Mouse (Mus musculus) kidney, postnatal 25 days (tissue): Measurements from ENCODE around the gene Scin.

Experiments
- DNase-seq, 2 experiments: peaks; one replicate each; pipeline ENCODE4 v3.0.0; 2021; ENCODE audit warnings: mixed read lengths in 2 of 2

Gene Scin

DNA sequence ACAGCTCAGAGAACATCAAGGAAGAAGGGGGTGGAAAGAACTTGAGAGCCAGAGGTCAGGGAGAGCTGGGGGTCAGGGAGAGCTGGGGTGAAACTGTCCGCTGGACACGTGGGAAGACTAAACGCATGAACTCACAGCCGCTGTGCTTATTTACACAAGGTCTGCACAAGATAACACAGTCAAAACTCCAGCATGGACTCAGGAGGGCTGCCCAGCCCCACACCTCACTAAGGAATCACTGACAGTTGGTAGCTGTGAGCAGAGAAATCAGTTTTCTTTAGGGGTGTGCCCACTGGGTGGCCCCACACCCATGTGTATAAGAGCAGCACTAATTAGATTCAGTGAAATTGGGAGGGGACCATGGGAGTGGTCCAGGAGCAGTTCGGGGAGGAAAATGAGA, 27.2 kb downstream of the Scin start:
- DNase-seq = no peak

DNA sequence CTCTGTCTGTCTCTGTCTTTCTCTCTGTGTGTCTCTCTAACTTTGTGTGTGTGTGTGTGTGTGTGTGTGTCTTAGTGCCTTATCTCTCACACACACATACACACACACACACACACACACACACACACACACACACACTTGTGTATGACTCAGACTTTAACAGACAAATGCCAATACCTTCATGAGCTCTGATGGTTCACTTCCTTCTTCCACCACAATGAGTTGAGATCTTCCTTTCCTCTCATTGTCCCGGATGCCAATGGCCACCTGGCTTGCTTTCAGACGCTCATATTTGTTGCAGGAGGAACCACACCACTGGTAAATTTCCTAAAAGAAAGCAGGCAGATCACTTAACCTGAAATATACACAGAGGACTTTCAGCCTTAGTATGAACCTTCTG, 29.3 kb downstream of the Scin start:
- no peak for DNase-seq

DNA sequence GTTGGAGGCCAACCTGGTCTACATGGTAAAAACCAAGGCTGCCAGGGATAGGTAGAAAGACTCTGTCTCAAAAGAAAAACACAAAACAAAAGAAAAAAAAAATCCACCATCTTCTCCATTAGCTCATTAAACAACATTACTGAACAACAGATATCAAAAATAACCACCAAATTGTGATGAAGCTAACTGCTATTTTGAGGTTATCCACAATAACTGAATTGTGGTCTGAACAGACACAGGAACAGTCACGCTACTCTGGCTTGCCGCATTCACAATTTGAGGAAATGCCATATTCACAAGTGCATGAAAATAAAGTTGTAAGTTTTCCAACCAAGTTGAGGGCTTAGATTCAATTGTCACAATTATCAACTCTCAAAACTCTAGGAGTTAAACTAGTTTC, 31.7 kb downstream of the Scin start:
- DNase-seq = no peak

DNA sequence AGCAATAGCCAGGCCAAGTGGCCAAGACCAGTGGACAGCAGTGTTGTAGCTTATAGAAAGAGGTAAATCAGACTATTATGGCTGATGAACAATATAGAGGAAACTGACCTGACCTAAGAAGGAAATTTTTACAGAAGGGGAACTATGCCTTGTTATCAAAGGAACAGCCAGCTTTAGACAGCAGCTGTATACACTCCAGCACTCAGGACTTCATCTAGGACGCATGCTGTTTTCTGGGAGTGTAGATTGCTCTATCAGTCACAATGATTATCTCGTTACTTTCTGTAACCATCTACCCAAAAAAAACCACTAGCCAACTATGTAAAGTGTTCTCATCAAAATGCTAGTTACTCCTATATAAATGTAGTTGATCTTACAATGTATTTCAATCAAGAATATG, 34.6 kb downstream of the Scin start:
- DNase-seq = no peak

DNA sequence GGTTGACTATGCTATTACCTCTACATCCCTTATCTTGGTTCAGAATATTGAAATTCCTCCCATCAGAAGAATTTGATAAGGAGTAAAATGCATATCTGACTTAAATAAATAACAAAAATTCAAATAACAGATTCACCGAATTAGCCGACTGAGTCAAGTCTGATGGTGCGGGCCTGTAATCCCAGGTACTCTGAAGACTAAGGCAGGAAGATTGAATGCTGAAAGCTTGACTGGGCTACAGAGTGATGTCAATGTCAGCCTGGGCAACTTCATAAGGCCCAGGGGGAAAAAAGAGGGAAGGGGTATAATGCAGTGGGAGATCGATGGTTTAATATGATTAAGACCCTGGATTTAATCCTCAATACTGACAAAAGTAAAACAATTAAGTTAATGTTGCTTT, 36.6 kb downstream of the Scin start:
- DNase-seq = no peak

DNA sequence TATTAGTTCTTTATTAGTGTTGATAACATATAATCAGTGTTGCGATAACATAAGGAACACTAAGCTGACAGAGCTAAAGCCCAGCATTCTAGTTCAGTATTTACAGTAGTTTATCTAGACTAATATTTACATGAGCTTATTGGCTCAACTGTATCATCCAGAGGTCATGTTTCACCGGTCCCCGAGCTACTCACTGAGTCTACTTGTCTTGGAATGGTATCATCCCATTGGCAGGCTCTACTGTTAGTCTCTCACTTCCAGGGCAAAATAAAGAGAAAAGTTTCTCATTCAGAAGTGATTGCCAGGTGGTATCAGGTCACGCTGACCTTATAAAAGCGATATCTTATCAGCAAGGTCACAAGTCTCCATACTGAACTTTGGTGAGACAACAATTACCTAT, 37.0 kb downstream of the Scin start:
- no peak for DNase-seq

DNA sequence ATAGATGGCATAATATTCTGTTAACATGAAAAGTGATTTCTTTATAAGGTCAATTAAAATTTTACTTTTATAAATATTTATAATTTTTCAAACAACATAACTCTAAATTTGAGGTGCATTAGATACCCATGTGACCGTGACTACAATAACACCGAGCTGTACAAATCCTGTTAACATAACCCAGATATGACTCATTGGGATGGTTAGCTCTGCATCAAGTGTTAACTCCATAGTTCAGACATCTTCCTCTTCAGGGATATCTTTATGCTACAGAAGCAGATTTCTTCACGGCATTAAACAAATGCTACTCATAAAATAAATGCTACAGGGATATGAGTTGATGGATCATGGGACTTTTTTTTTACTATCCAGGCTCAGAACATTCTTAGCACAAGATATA, 37.6 kb downstream of the Scin start:
- DNase-seq = no peak

DNA sequence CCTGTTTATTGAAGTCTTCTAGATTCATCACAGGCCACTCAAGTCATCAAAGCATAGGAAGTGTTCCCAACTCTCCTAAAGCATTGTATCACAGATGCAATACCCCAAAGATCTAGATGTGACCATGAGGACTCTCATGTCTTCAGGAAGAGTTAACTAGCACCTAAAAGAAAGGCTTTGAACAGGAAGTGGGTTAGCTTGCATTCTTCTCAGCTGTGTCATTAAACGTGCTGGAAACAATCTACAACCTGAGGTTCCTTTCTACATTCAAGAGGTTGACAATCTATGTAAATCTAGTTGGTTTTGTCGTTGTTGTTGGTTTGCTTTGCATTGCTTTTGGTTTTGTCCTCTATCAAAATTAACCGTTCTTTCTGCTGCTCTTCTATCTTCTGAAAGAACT, 44.0 kb downstream of the Scin start:
- no peak for DNase-seq

DNA sequence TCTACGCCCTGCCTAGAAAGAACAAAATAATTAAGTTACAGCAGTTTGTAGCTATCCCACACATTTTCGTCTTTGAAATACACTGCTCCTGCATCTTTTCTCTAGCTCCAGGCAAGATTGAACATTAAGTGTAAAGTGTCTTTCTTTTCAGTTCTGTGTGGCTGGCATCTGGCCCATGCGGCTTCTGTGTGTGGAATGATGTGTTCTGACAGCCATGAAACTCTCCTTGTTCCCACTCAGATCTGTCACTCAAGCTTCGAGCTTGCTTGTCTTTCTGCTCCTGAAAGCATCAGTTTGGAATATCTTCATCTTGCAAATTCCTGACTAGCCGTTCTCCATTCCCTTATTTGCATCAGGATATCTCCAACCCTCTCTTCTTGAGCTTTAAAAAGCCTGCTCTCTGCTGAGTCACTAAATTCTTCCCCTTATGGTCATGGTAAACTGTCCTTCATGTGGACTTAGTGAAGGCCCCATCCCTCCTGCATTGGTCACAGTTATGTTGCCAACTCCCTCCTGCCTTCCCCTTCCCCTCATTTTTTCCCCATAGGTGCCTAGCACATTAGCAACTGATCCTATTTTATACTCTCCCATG, 48.2 kb downstream of the Scin start:
- DNase-seq = no peak

DNA sequence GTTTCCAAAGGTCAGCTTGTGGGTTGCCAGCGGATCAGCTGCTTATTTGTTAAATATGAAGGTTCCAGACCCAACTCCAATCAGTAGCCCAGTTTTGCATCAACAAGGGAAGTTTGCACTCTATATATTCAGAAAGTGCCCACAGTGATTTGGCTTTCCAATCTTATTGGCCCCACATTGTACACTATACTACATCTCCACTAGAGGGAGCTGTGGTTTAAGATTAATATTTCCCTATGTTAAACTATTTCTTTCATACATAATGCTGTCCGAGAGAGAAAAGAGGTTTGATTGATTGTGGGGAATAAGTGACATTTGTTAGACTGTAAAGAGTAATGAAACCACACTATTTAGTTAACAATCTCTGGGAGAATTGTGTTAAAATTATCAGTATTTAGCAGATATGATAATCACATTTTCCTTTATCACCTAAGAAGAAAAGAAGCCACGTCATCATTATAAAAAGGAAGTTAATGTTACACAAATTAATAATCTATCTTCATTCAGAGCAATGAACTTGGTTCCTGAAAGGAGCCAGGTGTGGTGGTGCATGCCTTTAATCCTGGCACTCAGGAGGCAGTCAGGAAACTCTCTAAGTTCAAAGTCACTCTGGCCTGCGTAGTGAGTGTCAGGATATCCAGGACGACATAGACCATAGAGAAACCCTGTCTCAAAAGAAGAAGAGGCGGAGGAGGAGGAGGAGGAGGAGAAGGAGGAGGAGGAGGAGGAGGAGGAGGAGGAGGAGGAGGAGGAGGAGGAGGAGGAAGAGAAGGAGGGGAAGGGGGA, 51.4 kb downstream of the Scin start:
- DNase-seq = no peak

DNA sequence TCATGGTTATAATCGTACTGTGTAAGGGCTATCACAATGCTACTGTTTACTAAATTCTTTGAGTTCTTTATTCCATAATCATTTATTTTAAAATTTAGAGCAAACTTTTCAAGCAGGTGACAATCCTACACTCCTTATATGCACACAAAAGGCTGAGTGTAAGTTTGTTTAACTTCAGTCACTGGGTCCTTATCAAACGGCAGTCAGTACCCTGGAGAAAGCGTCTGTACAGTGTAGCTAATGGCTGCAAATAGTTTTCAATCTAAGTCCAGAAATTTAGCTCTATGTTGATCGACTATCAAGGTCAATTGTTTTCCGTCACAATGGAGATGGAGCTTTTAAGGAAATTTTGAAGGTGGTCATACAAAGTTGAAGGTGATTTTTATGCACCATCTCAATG, 52.0 kb downstream of the Scin start:
- no peak for DNase-seq

DNA sequence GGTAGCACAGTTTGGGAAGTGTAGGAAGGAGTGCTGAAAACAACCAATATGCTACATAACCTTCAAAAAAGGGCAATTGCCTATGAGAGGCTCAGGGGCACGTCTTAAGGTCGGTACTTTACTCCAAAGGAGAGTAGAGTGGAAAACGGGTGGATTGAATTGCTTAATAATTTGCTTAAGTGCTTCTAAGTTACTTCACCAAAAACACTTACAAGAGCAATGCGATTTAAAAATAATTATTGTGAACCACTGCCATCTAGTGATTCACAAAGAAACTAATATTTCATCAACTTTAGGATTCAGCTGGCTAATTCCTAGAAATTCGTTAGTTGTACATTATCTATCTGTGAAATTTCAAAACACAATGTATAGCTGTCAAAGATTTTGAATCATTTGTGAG, 60.4 kb downstream of the Scin start:
- no peak for DNase-seq

DNA sequence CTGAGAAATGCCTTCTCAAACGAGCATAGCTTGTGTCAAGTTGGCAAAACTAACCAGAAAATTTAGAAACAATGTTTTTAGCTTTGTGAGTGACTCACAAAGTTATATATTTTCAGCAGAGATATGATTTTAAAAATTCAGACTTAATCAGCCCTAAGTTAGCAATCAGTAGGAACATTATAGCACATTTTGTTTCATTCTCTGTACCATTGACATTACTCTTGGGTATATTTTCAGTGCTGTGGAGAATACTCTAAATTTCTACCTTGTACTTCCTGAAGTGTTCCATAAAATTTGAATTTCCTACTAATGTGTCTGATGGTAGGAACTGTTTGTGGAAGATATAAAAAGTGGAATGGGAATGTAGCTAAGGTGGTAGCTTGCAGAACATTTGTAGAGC, 87.0 kb downstream of the Scin start:
- no peak for DNase-seq

DNA sequence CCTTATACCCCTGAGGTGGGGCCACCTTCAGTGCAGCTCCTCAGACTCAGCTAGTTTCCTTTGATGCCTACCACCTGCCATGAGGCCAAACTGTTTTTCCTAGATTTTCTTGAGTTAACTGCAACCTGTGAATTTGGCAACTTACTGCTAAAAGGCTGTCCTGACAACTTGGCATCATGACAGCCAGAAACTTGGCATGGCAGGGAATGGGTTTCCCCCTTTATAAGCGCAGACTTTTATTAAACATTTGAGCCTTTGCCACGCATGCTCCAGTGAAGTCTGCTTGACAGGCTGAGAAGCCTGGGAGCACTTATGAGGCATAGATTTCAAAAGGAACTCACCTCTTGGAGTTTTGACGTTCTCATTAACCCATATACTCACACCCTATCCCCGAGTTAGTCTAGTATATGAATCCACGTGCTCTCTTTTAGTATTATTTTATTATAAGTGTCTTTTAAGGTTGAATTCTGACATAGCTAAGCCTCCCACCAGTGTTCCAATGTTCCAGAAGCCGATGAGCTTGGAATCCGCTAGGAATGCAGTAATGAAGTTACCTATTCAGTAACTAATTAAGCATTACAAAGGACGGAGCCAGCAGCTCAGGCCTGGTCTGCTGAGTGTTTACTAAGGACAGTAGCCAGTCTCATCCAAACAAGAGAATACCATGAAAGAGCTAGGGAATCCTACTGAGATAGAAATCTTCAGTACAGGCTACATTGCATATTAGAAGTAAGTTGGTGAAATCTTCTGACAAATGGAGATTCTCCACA, 90.0 kb downstream of the Scin start:
- DNase-seq = peak; percentile 6 to 35

DNA sequence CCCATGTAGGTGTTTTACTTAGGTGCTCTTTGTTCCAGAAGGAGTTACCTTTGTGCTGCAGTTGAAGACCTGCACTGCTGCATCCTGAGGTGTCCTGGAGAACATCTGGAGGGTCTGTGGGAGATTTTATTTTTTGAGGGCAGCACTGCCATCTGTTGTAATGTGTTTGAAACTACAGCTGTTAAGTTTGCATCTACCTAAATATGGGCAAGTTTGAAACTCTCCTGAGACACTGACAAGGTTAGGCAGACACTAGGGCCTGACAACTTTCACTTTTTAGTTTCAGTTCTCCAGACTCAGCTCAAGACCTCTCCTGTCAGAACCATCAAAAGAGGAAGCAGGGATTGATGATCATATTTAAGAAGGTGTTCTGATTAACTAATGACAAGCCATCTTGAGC, 94.0 kb downstream of the Scin start:
- peak in 1 of 2 experiments; percentile 20 for DNase-seq

DNA sequence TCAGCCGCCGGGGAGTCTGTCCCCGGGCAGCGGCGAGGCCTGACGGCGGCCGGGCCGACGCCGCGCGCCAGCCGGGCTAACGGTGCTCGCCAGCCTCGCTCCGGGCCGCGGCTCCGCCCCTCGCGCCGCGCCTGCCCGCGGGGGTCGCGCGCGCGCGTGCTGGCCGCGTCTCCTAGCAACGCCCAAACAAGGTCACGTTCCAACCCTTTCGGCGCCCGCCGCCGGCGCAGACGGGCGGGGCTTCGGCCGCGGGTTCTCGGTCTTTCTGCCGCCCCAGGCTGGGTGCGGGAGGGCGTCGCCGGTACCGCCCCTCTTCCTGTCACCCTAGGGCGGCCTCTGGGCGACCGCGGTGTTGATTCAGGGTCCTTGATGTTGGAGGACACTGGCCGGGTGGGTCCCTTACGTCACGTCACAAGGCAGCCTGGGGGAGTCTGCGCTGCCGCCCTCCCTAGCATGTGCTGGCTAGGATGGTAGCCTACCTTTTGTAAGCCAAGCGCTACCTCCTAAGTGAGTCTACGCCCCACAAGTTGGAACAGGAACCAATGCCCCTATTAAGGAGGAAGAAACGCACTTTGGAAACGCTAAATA, 96.1 kb downstream of the Scin start, which contains the start of gene Arl4a:
Arl4a (minus strand) TSS at position 150 of the 588 bp plus-strand sequence.
- DNase-seq = peak; percentile 91 to 94

DNA sequence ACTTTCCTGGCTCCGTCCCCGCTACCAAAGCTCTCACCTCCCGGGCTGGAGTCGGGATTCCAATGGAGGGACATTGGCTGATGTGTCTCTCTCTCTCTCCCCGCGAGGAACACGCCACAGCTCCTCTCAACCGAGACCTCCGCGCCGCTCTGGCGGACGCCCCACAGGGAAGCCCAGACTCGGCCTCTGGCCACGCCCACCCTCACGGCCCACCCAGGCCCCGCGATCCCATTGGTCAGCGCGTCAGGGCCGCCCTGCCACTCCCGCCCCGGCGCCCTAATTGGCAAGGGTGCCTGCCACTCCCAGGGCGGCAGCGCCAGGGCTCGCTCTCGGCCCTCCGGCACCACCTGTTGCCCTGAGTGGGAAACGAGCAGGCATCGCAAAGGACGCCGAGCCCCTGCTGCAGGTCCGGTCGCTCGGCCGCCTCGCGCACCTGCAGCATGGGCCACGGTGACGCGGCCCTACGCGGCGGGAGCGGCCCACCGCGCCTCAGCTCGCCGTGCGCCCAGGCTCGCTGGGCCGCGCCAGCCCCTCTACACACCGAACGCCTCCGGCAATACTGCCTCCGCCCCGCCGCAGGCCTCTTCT, 96.7 kb downstream of the Scin start:
- peak; percentile 99 to 100 for DNase-seq

DNA sequence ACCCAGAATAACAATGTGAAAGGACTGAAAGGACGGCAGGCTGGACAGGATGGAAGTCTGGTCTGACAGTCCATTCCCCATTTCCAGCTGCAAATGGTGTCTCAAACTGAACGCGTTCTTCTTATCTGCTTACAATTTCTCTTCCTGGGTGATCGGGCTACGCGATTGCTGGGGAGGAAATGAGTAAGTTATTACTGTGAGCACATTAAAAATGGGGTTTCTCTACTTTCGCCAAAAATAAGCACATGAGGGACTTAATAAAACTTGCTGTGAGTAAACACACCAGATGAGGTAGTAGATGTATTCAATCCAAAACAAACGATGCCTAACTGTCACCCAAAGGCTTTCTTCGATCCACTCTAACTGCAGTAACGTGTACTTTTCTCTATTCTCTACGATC, 97.4 kb downstream of the Scin start:
- peak in 1 of 2 experiments; percentile 9 for DNase-seq

DNA sequence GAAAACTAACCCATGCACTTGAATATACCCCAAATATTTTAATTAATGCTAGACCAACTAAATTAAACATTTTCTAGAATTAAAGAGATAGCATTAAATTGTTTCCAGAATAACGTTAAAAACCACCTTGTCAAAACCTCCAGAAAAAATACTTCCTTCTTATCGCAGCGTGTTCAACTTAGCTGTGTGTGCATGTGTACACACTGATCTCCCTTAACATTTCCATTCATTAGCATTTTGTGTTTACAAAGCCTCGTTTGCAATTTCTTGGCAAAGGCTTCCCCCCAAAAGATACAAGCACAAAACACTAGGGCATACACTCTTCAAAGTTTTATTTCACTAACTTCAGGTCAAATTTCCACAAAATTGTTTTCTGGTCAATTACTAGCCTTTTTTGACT, 98.5 kb downstream of the Scin start:
- no peak for DNase-seq

DNA sequence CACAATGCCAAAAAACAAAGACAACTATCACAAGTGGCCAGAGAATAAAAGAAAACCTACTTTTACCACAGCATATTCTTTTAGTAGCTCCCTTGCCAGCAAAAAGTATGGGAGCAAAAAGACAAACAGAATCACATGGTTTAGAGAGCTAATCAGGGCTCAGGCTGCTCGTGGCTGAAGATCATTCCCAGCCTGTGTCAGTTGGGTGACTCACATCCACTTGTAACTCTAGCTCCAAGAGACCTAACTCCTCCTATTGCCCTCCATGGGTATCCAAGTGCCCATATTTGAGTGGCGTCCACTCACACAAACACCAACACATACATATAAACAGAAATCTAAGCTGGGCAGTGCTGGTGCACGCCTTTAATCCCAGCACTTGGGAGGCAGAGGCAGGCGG, 104.8 kb downstream of the Scin start:
- DNase-seq = no peak

DNA sequence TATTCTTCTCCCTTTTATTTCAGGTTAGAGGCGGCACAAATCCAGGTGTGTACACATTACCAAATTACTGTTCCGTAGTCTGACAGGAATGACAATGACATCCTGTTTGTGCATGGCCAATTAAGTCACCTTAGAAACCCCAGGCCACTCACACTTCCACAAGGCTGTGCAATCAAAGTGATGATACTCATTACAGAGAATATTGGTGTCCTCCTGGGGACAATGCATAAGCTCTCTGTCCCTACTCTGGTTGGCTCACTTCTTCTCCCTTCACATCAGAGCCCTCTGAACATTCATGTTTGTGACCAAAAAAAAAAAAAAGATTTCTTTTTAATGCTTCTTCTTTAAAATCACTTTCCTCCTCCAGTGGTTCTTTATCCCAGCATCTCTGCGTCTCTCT, 106.2 kb downstream of the Scin start:
- no peak for DNase-seq

DNA sequence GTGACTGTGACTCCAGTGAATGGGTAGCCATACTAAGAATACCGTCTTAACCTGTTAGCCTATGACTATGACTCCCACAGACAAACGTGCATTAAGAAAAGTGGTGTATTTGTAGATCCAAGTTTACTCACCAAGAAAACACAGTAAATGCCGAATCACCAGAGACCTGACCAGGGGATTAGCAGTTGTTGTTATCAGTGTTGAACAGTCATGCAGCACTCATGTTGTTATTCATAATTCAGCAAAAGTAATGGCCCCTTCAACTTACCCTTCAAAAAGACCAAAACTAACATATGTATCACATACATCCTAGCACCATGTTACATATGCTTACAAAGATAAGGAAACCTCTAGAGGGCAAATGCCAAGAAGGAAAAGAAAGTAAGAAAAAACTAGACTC, 106.6 kb downstream of the Scin start:
- no peak for DNase-seq

DNA sequence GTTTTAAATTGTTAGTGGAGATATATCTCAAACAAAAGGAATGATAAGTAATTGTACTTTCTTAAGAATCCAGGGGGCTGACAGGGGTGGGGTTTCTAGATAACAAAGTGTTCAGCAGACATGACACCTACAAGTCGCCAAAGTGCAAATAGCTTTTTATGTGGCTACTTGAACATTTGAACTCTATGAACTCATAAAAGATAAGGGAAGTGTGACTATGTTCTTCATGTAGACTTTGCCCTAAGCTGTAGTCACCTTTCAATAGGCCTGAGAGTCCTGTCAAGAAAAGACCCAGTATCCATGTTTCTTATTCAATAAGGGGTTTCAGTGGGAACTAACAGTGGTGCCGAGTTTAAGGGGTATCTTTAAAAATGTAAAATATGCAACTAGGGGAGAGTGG, 110.1 kb downstream of the Scin start:
- DNase-seq = no peak
